Mouse (Mus musculus): ENCODE results near the gene Tmem82. TPM values are rescaled to one million over a fixed set of nuclear protein-coding genes. Genes with fewer than 3 reads are reported as not detected.

Tmem82 gene
- total RNA-seq, 2 experiments from 2014 or later = 0.10 to 0.46 TPM

Other genes starting within 250 kb of the Tmem82 start
- gene Clcnka, start 219.9 kb downstream of the Tmem82 start, total RNA-seq (2015) = not detected in 2 replicates
- not detected in 2 replicates for gene Clcnka, start 219.9 kb downstream of the Tmem82 start, total RNA-seq (2017)
- gene Clcnkb, start 202.6 kb downstream of the Tmem82 start, total RNA-seq (2015) = not detected in 2 replicates
- not detected in 2 replicates for gene Clcnkb, start 202.6 kb downstream of the Tmem82 start, total RNA-seq (2017)
- gene Hspb7, start 197.9 kb downstream of the Tmem82 start, total RNA-seq (2015) = not detected in 2 replicates
- not detected in 2 replicates for gene Hspb7, start 197.9 kb downstream of the Tmem82 start, total RNA-seq (2017)
- not detected in 2 replicates for gene Srarp, start 182.5 kb downstream of the Tmem82 start, total RNA-seq (2015)
- gene Srarp, start 182.5 kb downstream of the Tmem82 start, total RNA-seq (2017) = not detected in 2 replicates
- gene Zbtb17, start 174.0 kb downstream of the Tmem82 start, total RNA-seq (2015) = 12.0 and 14.0 TPM in 2 replicates
- 15.2 and 21.3 TPM in 2 replicates for gene Zbtb17, start 174.0 kb downstream of the Tmem82 start, total RNA-seq (2017)
- 28.4 and 35.6 TPM in 2 replicates for gene Spen, start 80.0 kb downstream of the Tmem82 start, total RNA-seq (2015)
- 22.8 and 29.0 TPM in 2 replicates for gene Spen, start 80.0 kb downstream of the Tmem82 start, total RNA-seq (2017)
- not detected in 2 replicates for gene Fblim1, start 12.5 kb downstream of the Tmem82 start, total RNA-seq (2015)
- 0.07 TPM in 1 of 2 replicates, not detected in the other for gene Fblim1, start 12.5 kb downstream of the Tmem82 start, total RNA-seq (2017)
- not detected in 2 replicates for gene Slc25a34, start 5.2 kb upstream of the Tmem82 start, total RNA-seq (2015)
- not detected in 2 replicates for gene Slc25a34, start 5.2 kb upstream of the Tmem82 start, total RNA-seq (2017)
- gene Plekhm2, start 46.3 kb upstream of the Tmem82 start, total RNA-seq (2015) = 7.2 and 12.8 TPM in 2 replicates
- gene Plekhm2, start 46.3 kb upstream of the Tmem82 start, total RNA-seq (2017) = 9.8 and 11.0 TPM in 2 replicates
- 20.0 and 22.7 TPM in 2 replicates for gene Rsc1a1, start 67.0 kb upstream of the Tmem82 start, total RNA-seq (2015)
- gene Rsc1a1, start 67.0 kb upstream of the Tmem82 start, total RNA-seq (2017) = 6.6 and 7.6 TPM in 2 replicates
- gene Ddi2, start 104.8 kb upstream of the Tmem82 start, total RNA-seq (2015) = 15.0 and 18.7 TPM in 2 replicates
- gene Ddi2, start 104.8 kb upstream of the Tmem82 start, total RNA-seq (2017) = 23.7 and 29.4 TPM in 2 replicates
- not detected in 2 replicates for gene Agmat, start 128.0 kb upstream of the Tmem82 start, total RNA-seq (2015)
- gene Agmat, start 128.0 kb upstream of the Tmem82 start, total RNA-seq (2017) = not detected in 2 replicates
- 4.8 and 6.5 TPM in 2 replicates for gene Dnajc16, start 172.3 kb upstream of the Tmem82 start, total RNA-seq (2015)
- gene Dnajc16, start 172.3 kb upstream of the Tmem82 start, total RNA-seq (2017) = 5.9 and 6.4 TPM in 2 replicates
- gene Casp9, start 175.0 kb upstream of the Tmem82 start, total RNA-seq (2015) = 5.8 and 6.4 TPM in 2 replicates
- 8.1 and 9.3 TPM in 2 replicates for gene Casp9, start 175.0 kb upstream of the Tmem82 start, total RNA-seq (2017)
- gene Cela2a, start 207.5 kb upstream of the Tmem82 start, total RNA-seq (2015) = not detected in 2 replicates
- gene Cela2a, start 207.5 kb upstream of the Tmem82 start, total RNA-seq (2017) = not detected in 2 replicates
- gene Ctrc, start 227.7 kb upstream of the Tmem82 start, total RNA-seq (2015) = not detected in 2 replicates
- not detected in 2 replicates for gene Ctrc, start 227.7 kb upstream of the Tmem82 start, total RNA-seq (2017)